Mouse (Mus musculus) thymus, adult 2 months (tissue): Measurements from ENCODE around the gene Slc7a7.

Experiments
- CTCF ChIP-seq: fragments of 200-500 bp; IDR thresholded peaks from 2 replicates; pipeline ENCODE4 v1.5.1; 2012; ENCODE audit warnings: mild to moderate bottlenecking, control low read depth, low read length, moderate library complexity, borderline replicate concordance; ENCODE audit not compliant: control insufficient read depth, poor library complexity, insufficient read depth; ENCODE audit errors: extremely low read depth
- POLR2A ChIP-seq: fragments of 200-500 bp; IDR thresholded peaks from 2 replicates; pipeline ENCODE4 v1.6.1; 2012; ENCODE audit warnings: mild to moderate bottlenecking, low read length, control low read depth, moderate library complexity; ENCODE audit not compliant: control insufficient read depth, poor library complexity, insufficient read depth; ENCODE audit errors: extremely low read depth

DNA sequence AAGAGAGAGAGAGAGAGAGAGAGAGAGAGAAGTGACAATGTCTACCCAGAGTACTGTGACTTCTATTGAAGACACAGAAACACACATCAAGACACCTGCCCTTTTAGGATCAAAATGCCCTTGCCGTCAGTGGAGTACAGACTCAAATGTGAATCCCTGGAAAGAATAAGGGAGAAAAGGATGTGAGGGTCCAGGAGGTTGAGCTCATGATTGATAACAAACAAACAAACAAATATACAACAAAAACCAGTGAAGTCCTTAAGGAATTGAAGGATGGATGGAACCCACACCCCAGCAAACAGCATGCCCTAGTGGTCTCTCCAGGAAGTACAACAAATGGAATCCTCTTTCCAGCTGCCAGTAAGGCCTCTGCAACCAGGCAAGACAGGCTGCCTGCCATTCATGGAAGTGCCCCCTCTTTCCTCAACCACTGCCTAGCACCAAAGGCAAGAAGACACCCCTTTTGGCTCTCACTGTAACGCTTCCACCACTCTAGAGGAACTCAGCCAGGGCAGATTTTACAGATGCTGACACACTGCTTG lies 4.9 kb downstream of the Slc7a7 start:
- TF ChIP-seq CTCF (0 out of 2 replicates have a peak, but pooled peaks have one; percentile 31), POLR2A (no peak)
